Mouse (Mus musculus): ENCODE data around the gene Tnxb. TPM values are rescaled to one million over a fixed set of nuclear protein-coding genes. Genes with fewer than 3 reads are reported as not detected.
A peak's percentile ranks its signal among the peaks of the same experiment; 100 is the strongest.

Tnxb gene
- polyA plus RNA-seq, 1 experiment from 2014 or later: 0.05 TPM

- Histone ChIP-seq H3K27me3 (peaks cover 7% of the 10 kb centered on the region; the same call in 1 of the 2 replicates), H3K9me3 (replicated peaks) (no peaks in the 10 kb centered on the region), H3K4me3 (no peak overlapping the region), H3K9ac (no peak overlapping the region), H3K27ac (no peak overlapping the region), H3K36me3 (ENCODE audit: poor library complexity, severe bottlenecking) (peaks cover 60% of the 10 kb centered on the region), H3K4me2 (no peak overlapping the region), H3K4me1 (no peaks in the 10 kb centered on the region)
- ATAC-seq: no peak
- WGBS: 93% methylated on average over 13 of the region's 13 CpGs
Observed at GRCm38 (mm10) chr17:34654392-34654791, 15.9 kb upstream of the Tnxb start.

- Histone ChIP-seq H3K4me3 (no peak overlapping the region), H3K9ac (no peak overlapping the region), H3K4me1 (no peaks in the 10 kb centered on the region), H3K27me3 (peaks cover 15% of the 10 kb centered on the region), H3K4me2 (no peak overlapping the region), H3K9me3 (replicated peaks) (no peaks in the 10 kb centered on the region), H3K36me3 (ENCODE audit: poor library complexity, severe bottlenecking) (peaks cover 52% of the 10 kb centered on the region), H3K27ac (no peak overlapping the region)
- no peak for ATAC-seq
- WGBS: 84% methylated on average over 7 of the region's 7 CpGs
Observed at GRCm38 (mm10) chr17:34655160-34655559, 15.2 kb upstream of the Tnxb start.

- no peak overlapping the region for H3K4me2 ChIP-seq
- H3K4me1 ChIP-seq: no peaks in the 10 kb centered on the region
- H3K9ac ChIP-seq: no peak overlapping the region
- 70% methylated on average over 4 of the region's 4 CpGs for WGBS
- ATAC-seq: 0 out of 2 replicates have a peak, but pooled peaks have one; percentile 16
- H3K9me3 ChIP-seq (replicated peaks): no peaks in the 10 kb centered on the region
- H3K4me3 ChIP-seq: no peak overlapping the region
- H3K27ac ChIP-seq: no peak overlapping the region
- peaks cover 19% of the 10 kb centered on the region for H3K27me3 ChIP-seq
- H3K36me3 ChIP-seq (ENCODE audit: poor library complexity, severe bottlenecking): peaks cover 48% of the 10 kb centered on the region
Observed at GRCm38 (mm10) chr17:34655581-34655991, 14.7 kb upstream of the Tnxb start.

- H3K9ac ChIP-seq: no peak overlapping the region
Observed at GRCm38 (mm10) chr17:34656666-34657065, 13.7 kb upstream of the Tnxb start.

GRCm38 (mm10) chr17:34657271-34657670 lies 13.1 kb upstream of the Tnxb start:
- Histone ChIP-seq H3K36me3 (ENCODE audit: poor library complexity, severe bottlenecking) (peaks cover 31% of the 10 kb centered on the region), H3K4me3 (no peak overlapping the region), H3K27me3 (peaks cover 31% of the 10 kb centered on the region), H3K4me2 (no peak overlapping the region), H3K27ac (no peak overlapping the region), H3K9me3 (replicated peaks) (no peaks in the 10 kb centered on the region), H3K9ac (no peak overlapping the region), H3K4me1 (no peaks in the 10 kb centered on the region)
- ATAC-seq: no peak
- WGBS: 44% methylated on average over 2 of the region's 2 CpGs

More at GRCm38 (mm10) chr17:34656666-34657065, 13.7 kb upstream of the Tnxb start:
- Histone ChIP-seq H3K27ac (no peak overlapping the region), H3K36me3 (ENCODE audit: poor library complexity, severe bottlenecking) (peaks cover 37% of the 10 kb centered on the region), H3K4me1 (no peaks in the 10 kb centered on the region), H3K27me3 (peaks cover 30% of the 10 kb centered on the region), H3K4me2 (no peak overlapping the region), H3K4me3 (no peak overlapping the region), H3K9me3 (replicated peaks) (no peaks in the 10 kb centered on the region)
- no peak for ATAC-seq
- WGBS: 51% methylated on average over 8 of the region's 8 CpGs

GRCm38 (mm10) chr17:34658145-34658544 lies 12.2 kb upstream of the Tnxb start:
- Histone ChIP-seq H3K9ac (no peak overlapping the region), H3K4me3 (no peak overlapping the region), H3K36me3 (ENCODE audit: poor library complexity, severe bottlenecking) (peaks cover 23% of the 10 kb centered on the region), H3K27ac (no peak overlapping the region), H3K27me3 (peaks cover 38% of the 10 kb centered on the region), H3K4me1 (no peaks in the 10 kb centered on the region), H3K4me2 (no peak overlapping the region), H3K9me3 (replicated peaks) (no peaks in the 10 kb centered on the region)
- WGBS: 87% methylated on average over 2 of the region's 2 CpGs
- no peak for ATAC-seq

- Histone ChIP-seq H3K4me1 (no peaks in the 10 kb centered on the region), H3K9me3 (replicated peaks) (no peaks in the 10 kb centered on the region), H3K9ac (no peak overlapping the region), H3K27ac (no peak overlapping the region), H3K4me3 (no peak overlapping the region), H3K36me3 (ENCODE audit: poor library complexity, severe bottlenecking) (peaks cover 18% of the 10 kb centered on the region), H3K27me3 (peaks cover 42% of the 10 kb centered on the region), H3K4me2 (no peak overlapping the region)
- ATAC-seq: no peak
- 88% methylated on average over 3 of the region's 3 CpGs for WGBS
Observed at GRCm38 (mm10) chr17:34658591-34658990, 11.7 kb upstream of the Tnxb start.

- no peaks in the 10 kb centered on the region for H3K4me1 ChIP-seq
- H3K4me3 ChIP-seq: no peak overlapping the region
- H3K36me3 ChIP-seq (ENCODE audit: poor library complexity, severe bottlenecking): peaks cover 11% of the 10 kb centered on the region
- 70% methylated on average over 12 of the region's 12 CpGs for WGBS
- no peak for ATAC-seq
- no peak overlapping the region for H3K4me2 ChIP-seq
- H3K27me3 ChIP-seq: peaks cover 45% of the 10 kb centered on the region
- no peak overlapping the region for H3K27ac ChIP-seq
- no peak overlapping the region for H3K9ac ChIP-seq
- H3K9me3 ChIP-seq (replicated peaks): no peaks in the 10 kb centered on the region
Observed at GRCm38 (mm10) chr17:34659181-34659896, 11.0 kb upstream of the Tnxb start.

- H3K36me3 ChIP-seq (ENCODE audit: poor library complexity, severe bottlenecking): peaks cover 7% of the 10 kb centered on the region
- H3K4me2 ChIP-seq: no peak overlapping the region
- no peaks in the 10 kb centered on the region for H3K4me1 ChIP-seq
- H3K27me3 ChIP-seq: peaks cover 45% of the 10 kb centered on the region
- H3K27ac ChIP-seq: no peak overlapping the region
- no peaks in the 10 kb centered on the region for H3K9me3 ChIP-seq (replicated peaks)
- 69% methylated on average over 3 of the region's 3 CpGs for WGBS
- ATAC-seq: no peak
- no peak overlapping the region for H3K9ac ChIP-seq
- no peak overlapping the region for H3K4me3 ChIP-seq
Observed at GRCm38 (mm10) chr17:34659897-34660214, 10.5 kb upstream of the Tnxb start.

- H3K4me1 ChIP-seq: no peaks in the 10 kb centered on the region
- no peak overlapping the region for H3K9ac ChIP-seq
- 43% methylated on average over 10 of the region's 11 CpGs for WGBS
- H3K27ac ChIP-seq: no peak overlapping the region
- peaks cover 2% of the 10 kb centered on the region for H3K36me3 ChIP-seq (ENCODE audit: poor library complexity, severe bottlenecking)
- H3K4me3 ChIP-seq: no peak overlapping the region
- H3K4me2 ChIP-seq: no peak overlapping the region
- ATAC-seq: no peak
- H3K27me3 ChIP-seq: peaks cover 49% of the 10 kb centered on the region
- H3K9me3 ChIP-seq (replicated peaks): no peaks in the 10 kb centered on the region
Observed at GRCm38 (mm10) chr17:34660259-34660820, 10.0 kb upstream of the Tnxb start.

GRCm38 (mm10) chr17:34661121-34661591 lies 9.2 kb upstream of the Tnxb start:
- H3K4me2 ChIP-seq: peak overlapping the region; percentile 32; the same call in 1 of the 2 replicates
- H3K9me3 ChIP-seq (replicated peaks): no peaks in the 10 kb centered on the region
- ATAC-seq: no peak
- H3K27me3 ChIP-seq: peaks cover 53% of the 10 kb centered on the region
- no peak overlapping the region for H3K9ac ChIP-seq
- H3K4me3 ChIP-seq: no peak overlapping the region
- H3K27ac ChIP-seq: no peak overlapping the region
- H3K4me1 ChIP-seq: no peaks in the 10 kb centered on the region
- H3K36me3 ChIP-seq (ENCODE audit: poor library complexity, severe bottlenecking): no peaks in the 10 kb centered on the region
- WGBS: 11% methylated on average over 19 of the region's 19 CpGs

GRCm38 (mm10) chr17:34662468-34662867 lies 7.9 kb upstream of the Tnxb start:
- H3K36me3 ChIP-seq (ENCODE audit: poor library complexity, severe bottlenecking): no peaks in the 10 kb centered on the region
- no peaks in the 10 kb centered on the region for H3K4me1 ChIP-seq
- H3K4me2 ChIP-seq: no peak overlapping the region
- H3K9me3 ChIP-seq (replicated peaks): no peaks in the 10 kb centered on the region
- H3K9ac ChIP-seq: no peak overlapping the region
- peaks cover 53% of the 10 kb centered on the region for H3K27me3 ChIP-seq
- no peak for ATAC-seq
- WGBS: 83% methylated on average over 1 of the region's 1 CpGs
- no peak overlapping the region for H3K27ac ChIP-seq
- no peak overlapping the region for H3K4me3 ChIP-seq
